Mouse (Mus musculus): ENCODE data around the gene Hs3st3a1. TPM values are rescaled to one million over a fixed set of nuclear protein-coding genes. Genes with fewer than 3 reads are reported as not detected.

Hs3st3a1 gene
- polyA plus RNA-seq, 1 experiment from 2014 or later = 2.5 TPM

DNA sequence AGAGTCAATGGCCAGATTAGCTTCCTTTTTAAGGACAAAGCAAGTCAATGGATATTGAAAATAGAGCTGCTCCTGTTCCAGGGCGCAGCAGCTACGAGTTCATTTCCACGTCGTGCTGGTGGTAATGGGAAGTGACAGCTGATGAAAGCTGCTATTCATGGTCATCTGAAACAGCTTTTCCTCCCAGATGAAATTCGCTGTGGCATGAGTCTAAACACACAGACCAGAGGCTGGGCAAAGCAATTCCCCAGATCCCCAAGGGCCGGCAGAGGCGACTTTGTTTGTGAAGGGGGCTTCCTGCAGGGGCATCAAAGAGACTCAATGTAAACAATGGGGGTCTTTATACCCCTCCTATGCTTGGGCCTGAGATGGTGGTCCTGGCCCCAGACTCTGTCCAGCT lies 114.2 kb downstream of the Hs3st3a1 start:
- Histone ChIP-seq H3K36me3 (ENCODE audit: control insufficient read depth, insufficient read depth, low read length) (no peaks in the 10 kb centered on the region), H3K9ac (ENCODE audit: low read length) (no peak overlapping the region), H3K4me3 (ENCODE audit: low read depth, low read length) (no peak overlapping the region), H3K4me1 (replicated peaks; ENCODE audit: control insufficient read depth, insufficient read depth, low read length) (no peaks in the 10 kb centered on the region), H3K27me3 (replicated peaks; ENCODE audit: control insufficient read depth, insufficient read depth, low read length) (no peaks in the 10 kb centered on the region), H3K4me2 (ENCODE audit: low read length) (no peak overlapping the region), H3K9me3 (ENCODE audit: control insufficient read depth, low read length) (no peaks in the 10 kb centered on the region), H3K27ac (ENCODE audit: low read depth) (no peak overlapping the region)
- 27% methylated on average over 7 of the region's 7 CpGs for WGBS
- ATAC-seq (replicated peaks; ENCODE audit: low FRiP score, low TSS enrichment, low read depth) (no peak), DNase-seq (ENCODE audit: low spot score) (no peak)

DNA sequence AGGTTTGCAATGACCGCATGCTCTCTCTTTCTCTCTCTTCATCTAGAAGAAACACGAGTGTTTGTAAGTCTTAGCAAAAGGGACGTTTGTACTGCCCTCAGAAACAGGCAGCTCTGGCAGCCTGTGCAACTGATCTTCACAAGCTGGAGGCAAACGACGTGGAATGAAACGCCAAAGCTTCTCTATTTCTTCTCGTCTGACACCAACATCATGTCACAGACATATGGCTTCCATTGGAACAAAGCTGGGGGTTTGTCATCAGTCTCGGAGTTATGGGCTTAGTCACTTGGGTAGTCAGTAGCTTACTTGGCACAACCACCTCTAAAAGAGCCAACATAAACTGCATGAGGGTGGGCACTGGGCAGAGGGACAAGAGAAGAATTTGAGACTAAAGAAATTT lies 114.8 kb downstream of the Hs3st3a1 start:
- Histone ChIP-seq H3K27ac (ENCODE audit: low read depth) (no peak overlapping the region), H3K9me3 (ENCODE audit: control insufficient read depth, low read length) (no peaks in the 10 kb centered on the region), H3K27me3 (replicated peaks; ENCODE audit: control insufficient read depth, insufficient read depth, low read length) (no peaks in the 10 kb centered on the region), H3K4me3 (ENCODE audit: low read depth, low read length) (no peak overlapping the region), H3K9ac (ENCODE audit: low read length) (no peak overlapping the region), H3K4me1 (replicated peaks; ENCODE audit: control insufficient read depth, insufficient read depth, low read length) (no peaks in the 10 kb centered on the region), H3K4me2 (ENCODE audit: low read length) (no peak overlapping the region), H3K36me3 (ENCODE audit: control insufficient read depth, insufficient read depth, low read length) (no peaks in the 10 kb centered on the region)
- 46% methylated on average over 8 of the region's 8 CpGs for WGBS
- ATAC-seq (replicated peaks; ENCODE audit: low FRiP score, low TSS enrichment, low read depth) (no peak), DNase-seq (ENCODE audit: low spot score) (no peak)

GRCm38 (mm10) chr11:64558282-64558681 lies 123.2 kb downstream of the Hs3st3a1 start:
- ATAC-seq (replicated peaks; ENCODE audit: low FRiP score, low TSS enrichment, low read depth) (no peak), DNase-seq (ENCODE audit: low spot score) (no peak)
- H3K9ac ChIP-seq (ENCODE audit: low read length) = no peak overlapping the region
- H3K4me3 ChIP-seq (ENCODE audit: low read depth, low read length) = no peak overlapping the region
- H3K27ac ChIP-seq (ENCODE audit: low read depth) = no peak overlapping the region
- no peaks in the 10 kb centered on the region for H3K4me1 ChIP-seq (replicated peaks; ENCODE audit: control insufficient read depth, insufficient read depth, low read length)
- no peak overlapping the region for H3K4me2 ChIP-seq (ENCODE audit: low read length)
- no peaks in the 10 kb centered on the region for H3K36me3 ChIP-seq (ENCODE audit: control insufficient read depth, insufficient read depth, low read length)
- WGBS = 94% methylated on average over 2 of the region's 2 CpGs
- H3K27me3 ChIP-seq (replicated peaks; ENCODE audit: control insufficient read depth, insufficient read depth, low read length) = no peaks in the 10 kb centered on the region
- no peaks in the 10 kb centered on the region for H3K9me3 ChIP-seq (ENCODE audit: control insufficient read depth, low read length)

- Histone ChIP-seq H3K27me3 (replicated peaks; ENCODE audit: control insufficient read depth, insufficient read depth, low read length) (no peaks in the 10 kb centered on the region), H3K9ac (ENCODE audit: low read length) (no peak overlapping the region), H3K36me3 (ENCODE audit: control insufficient read depth, insufficient read depth, low read length) (no peaks in the 10 kb centered on the region), H3K27ac (ENCODE audit: low read depth) (no peak overlapping the region), H3K9me3 (ENCODE audit: control insufficient read depth, low read length) (no peaks in the 10 kb centered on the region), H3K4me1 (replicated peaks; ENCODE audit: control insufficient read depth, insufficient read depth, low read length) (no peaks in the 10 kb centered on the region), H3K4me3 (ENCODE audit: low read depth, low read length) (no peak overlapping the region), H3K4me2 (ENCODE audit: low read length) (no peak overlapping the region)
- WGBS = 62% methylated on average over 1 of the region's 1 CpGs
- no peak for DNase-seq (ENCODE audit: low spot score)
- ATAC-seq (replicated peaks; ENCODE audit: low FRiP score, low TSS enrichment, low read depth) = no peak
These were observed 124.3 kb downstream of the Hs3st3a1 start for GRCm38 (mm10) chr11:64559388-64559787.

DNA sequence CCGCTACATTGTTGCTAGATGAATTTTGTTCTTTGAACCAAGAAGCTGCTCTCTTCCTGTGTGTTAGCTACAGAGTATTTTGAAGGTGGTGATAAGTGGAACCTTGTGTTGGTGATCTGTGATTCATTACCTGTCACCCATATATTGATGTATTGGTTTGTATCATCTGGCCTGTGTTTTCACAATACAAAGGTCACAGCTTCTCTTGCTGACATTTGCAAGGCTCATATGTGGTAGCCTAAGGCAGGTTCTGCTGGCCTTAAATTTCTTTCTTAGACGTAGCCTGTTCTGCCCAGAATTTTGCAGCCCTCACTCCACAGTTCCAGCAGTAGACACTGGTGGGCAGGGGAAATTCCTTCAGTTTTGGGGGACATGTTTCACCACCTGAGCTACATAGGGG lies 125.3 kb downstream of the Hs3st3a1 start:
- no peaks in the 10 kb centered on the region for H3K9me3 ChIP-seq (ENCODE audit: control insufficient read depth, low read length)
- DNase-seq (ENCODE audit: low spot score) (no peak), ATAC-seq (replicated peaks; ENCODE audit: low FRiP score, low TSS enrichment, low read depth) (no peak)
- H3K4me3 ChIP-seq (ENCODE audit: low read depth, low read length) = no peak overlapping the region
- no peaks in the 10 kb centered on the region for H3K4me1 ChIP-seq (replicated peaks; ENCODE audit: control insufficient read depth, insufficient read depth, low read length)
- no peaks in the 10 kb centered on the region for H3K27me3 ChIP-seq (replicated peaks; ENCODE audit: control insufficient read depth, insufficient read depth, low read length)
- H3K9ac ChIP-seq (ENCODE audit: low read length) = no peak overlapping the region
- no peak overlapping the region for H3K4me2 ChIP-seq (ENCODE audit: low read length)
- 71% methylated on average over 2 of the region's 2 CpGs for WGBS
- no peak overlapping the region for H3K27ac ChIP-seq (ENCODE audit: low read depth)
- H3K36me3 ChIP-seq (ENCODE audit: control insufficient read depth, insufficient read depth, low read length) = no peaks in the 10 kb centered on the region

DNA sequence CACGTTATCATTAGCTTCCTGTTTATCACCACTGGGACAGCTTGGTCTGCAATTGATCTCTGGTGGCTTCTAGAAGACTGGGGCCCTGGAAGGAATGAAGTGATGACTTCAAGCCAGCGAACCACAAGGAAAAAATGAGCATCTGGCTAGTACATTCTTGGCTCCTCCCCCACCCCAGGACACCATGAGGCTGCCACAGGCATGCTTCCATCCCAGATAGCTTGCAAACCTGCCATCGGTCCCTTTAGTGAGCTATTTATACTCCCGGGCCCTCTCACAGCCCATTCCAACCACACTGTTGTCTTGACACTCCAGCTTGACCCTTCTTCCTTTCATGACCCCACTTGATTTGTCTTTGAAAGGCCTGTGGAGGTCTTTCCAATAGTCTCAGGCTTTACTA lies 127.6 kb downstream of the Hs3st3a1 start:
- 30% methylated on average over 4 of the region's 4 CpGs for WGBS
- ATAC-seq (replicated peaks; ENCODE audit: low FRiP score, low TSS enrichment, low read depth) (no peak), DNase-seq (ENCODE audit: low spot score) (no peak)
- H3K9me3 ChIP-seq (ENCODE audit: control insufficient read depth, low read length) = no peaks in the 10 kb centered on the region
- H3K4me1 ChIP-seq (replicated peaks; ENCODE audit: control insufficient read depth, insufficient read depth, low read length) = no peaks in the 10 kb centered on the region
- no peak overlapping the region for H3K27ac ChIP-seq (ENCODE audit: low read depth)
- no peak overlapping the region for H3K9ac ChIP-seq (ENCODE audit: low read length)
- no peak overlapping the region for H3K4me3 ChIP-seq (ENCODE audit: low read depth, low read length)
- no peaks in the 10 kb centered on the region for H3K36me3 ChIP-seq (ENCODE audit: control insufficient read depth, insufficient read depth, low read length)
- no peaks in the 10 kb centered on the region for H3K27me3 ChIP-seq (replicated peaks; ENCODE audit: control insufficient read depth, insufficient read depth, low read length)
- H3K4me2 ChIP-seq (ENCODE audit: low read length) = no peak overlapping the region

Other genes with a start within 250 kb of the Hs3st3a1 start
- gene F930015N05Rik, start 1.3 kb downstream of the Hs3st3a1 start, polyA plus RNA-seq (2014; fragmentation: Nextera tagmentation; extraction: Ambion mirVana) = 0.71 and 0.72 TPM in 2 replicates

Data from intestine, embryonic 14.5 days (tissue).